Mouse (Mus musculus) right cerebral cortex, adult 18-20 months (tissue): ENCODE results near the gene Gm10799.
A peak's percentile ranks its signal among the peaks of the same experiment; 100 is the strongest.
"Not testable (repeated sequence)": the region's sequence is repeated elsewhere in the genome, so short reads cannot be mapped to it uniquely, and the experiment has no call there.

Experiments used
- DNase-seq: peaks from one replicate; pipeline ENCODE4 v3.0.0; 2022; ENCODE audit warnings: mixed read lengths

The Gm10799 gene

DNA sequence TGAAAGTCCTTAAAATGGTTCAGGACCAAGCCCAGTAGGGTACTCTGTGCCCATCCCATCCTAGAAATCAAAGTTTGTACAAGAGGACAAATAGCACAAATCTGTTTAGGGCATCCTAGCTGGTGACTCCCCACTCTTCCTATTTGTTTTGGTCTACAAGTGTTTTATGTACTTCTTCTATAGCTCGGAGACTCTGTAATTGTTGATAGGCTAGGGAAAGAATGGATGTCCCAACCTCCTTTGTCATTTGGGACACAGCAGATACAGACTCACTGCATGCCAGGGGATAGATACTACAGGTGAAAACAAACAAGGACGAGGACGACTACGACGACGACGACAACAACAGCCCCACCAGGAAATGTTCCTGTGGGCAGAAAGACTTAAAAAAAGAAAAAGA is at the start of gene Gm10799:
Gm10799 (minus strand) TSS at position 101 of the 400 bp plus-strand sequence.
- DNase-seq: not testable (repeated sequence)

DNA sequence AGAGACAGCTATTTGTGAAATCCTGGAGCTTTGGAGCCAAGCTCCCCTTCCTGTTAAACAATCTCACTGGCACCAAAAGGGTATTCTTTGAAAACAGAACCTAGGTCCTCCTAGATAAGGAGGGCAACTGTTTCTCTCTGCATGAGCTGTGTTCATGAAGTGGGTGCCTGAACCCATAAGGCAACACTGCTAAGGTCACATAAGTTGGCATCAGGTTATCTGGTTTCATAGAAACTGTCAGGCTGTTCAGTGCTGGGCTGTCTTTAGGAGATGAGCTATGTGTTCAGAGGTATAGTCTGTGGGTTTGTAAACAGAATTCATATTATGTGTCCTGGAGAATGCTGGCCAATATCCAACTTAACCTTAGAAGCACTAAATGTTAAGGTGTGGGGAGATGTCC is 48.8 kb upstream of the Gm10799 start:
- not testable (repeated sequence) for DNase-seq

DNA sequence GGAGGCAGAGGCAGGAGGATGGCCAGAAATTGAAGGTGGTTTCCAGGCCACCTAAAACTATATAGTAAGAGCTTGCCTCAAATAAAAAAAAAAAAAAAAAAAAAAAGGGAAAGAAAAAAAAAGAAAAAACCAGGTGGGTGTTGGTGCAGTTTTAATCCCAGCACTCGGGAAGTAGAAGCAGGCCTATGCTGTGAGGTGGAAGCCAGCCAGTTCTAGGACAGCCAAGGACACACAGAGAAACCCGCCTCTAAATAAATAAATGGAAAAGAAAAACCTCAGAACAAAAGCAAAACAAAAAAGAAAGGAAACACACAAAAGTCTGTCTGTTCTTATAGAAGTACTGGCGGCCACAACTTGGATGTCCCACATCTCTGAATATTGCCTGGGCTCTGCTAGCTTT is 46.5 kb upstream of the Gm10799 start:
- DNase-seq: no peak

DNA sequence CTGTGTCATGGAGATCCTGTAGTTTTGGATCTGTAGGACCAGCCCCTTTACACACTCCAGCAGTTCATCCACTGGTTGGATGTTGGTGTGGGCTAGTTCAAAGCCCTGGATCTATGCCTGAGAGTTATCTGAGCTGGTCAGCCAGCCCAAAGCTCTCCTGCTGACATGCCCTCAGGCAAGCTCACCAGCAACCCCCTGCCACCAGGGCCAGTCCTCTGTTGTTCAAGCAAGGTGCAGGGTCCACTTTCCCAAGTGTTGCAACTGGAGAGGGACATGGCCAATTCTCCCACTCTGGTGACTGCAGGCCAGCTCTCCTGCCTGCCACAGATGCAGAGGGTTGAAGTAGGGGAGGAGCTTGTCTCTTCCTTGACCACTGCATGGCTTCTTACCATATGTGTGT is 45.2 kb upstream of the Gm10799 start:
- DNase-seq: not testable (repeated sequence)

- not testable (repeated sequence) for DNase-seq
Measured at GRCm38 (mm10) chr2:104111170-104111797, 42.9 kb upstream of the Gm10799 start.

- DNase-seq: no peak
Measured at GRCm38 (mm10) chr2:104110031-104110430, 41.7 kb upstream of the Gm10799 start.

GRCm38 (mm10) chr2:104109528-104109927 is 41.2 kb upstream of the Gm10799 start:
- DNase-seq: no peak

GRCm38 (mm10) chr2:104109021-104109420 is 40.7 kb upstream of the Gm10799 start:
- not testable (repeated sequence) for DNase-seq

DNA sequence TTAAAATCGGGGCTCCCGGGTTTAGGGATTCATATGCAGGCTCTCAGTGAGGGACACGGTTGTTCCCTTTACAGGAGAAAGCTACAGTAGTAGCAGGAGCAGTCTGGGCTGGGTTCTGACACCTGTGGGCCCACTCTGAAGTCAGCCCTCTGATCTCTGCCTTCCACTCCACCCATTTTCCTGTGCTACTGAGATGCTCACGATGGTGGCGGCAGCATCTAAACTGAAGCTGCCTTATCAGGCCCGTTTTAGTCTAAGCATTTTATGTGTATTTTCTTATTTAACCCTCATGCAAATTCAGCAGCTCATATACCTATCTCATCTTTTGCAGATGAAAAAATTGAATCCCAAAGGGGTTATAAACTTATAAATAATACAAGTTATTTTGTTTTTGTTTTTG is 36.5 kb upstream of the Gm10799 start:
- DNase-seq: no peak

DNA sequence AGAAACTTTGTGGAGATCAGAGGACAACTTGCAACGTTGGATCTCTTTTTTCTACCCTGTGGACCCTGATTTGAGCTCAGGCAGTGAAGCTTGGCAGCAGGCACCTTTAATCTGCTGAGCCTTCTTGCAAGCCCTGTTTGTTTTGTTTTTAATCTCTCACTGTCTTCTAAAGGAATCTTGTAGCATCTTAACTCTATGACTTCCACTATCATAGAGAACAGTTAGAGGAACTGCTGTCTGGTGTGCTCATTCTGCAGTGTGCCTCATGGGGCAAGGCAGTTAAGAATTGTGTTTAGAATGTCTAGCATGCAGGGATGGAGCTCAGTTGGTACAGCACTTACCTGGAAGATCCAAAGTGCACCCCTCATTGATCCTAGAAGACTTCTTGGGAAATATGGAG is 31.6 kb upstream of the Gm10799 start:
- no peak for DNase-seq

DNA sequence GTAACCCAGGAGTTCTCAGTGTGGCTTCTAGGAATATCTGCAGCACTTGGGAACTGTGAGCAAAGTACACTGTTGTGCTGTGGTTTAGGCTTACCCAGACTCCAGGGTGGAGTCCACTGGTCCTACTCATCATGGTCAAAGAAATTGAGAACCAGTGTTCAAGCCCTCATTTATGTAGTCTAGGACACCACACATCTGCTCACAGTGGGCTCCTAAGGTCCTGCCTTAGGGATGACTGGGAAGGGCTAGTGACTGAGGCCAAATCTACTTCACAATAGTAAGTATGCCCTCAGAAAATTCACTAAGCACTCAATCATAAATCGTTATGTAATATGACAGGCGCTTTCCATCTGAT is 30.9 kb upstream of the Gm10799 start:
- no peak for DNase-seq

GRCm38 (mm10) chr2:104098529-104099230 is 30.3 kb upstream of the Gm10799 start:
- DNase-seq: no peak

DNA sequence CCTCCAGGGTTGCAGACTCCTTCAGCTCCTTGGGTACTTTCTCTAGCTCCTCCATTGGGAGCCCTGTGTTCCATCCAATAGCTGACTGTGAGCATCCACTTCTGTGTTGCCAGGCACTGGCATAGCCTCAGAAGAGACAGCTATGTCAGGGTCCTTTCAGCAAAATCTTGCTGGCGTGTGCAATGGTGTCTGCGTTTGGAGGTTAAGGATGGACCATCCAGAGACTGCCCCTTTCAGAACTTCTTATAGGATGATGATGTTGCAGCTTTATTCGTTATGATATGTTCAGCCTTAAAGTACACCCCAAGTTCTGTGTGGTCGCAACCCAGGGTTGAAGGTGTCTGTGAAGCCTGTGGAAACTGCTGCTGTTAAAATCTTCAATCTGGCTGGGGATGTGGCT is 29.0 kb upstream of the Gm10799 start:
- DNase-seq: not testable (repeated sequence)

GRCm38 (mm10) chr2:104096796-104097195 is 28.4 kb upstream of the Gm10799 start:
- DNase-seq: not testable (repeated sequence)

DNA sequence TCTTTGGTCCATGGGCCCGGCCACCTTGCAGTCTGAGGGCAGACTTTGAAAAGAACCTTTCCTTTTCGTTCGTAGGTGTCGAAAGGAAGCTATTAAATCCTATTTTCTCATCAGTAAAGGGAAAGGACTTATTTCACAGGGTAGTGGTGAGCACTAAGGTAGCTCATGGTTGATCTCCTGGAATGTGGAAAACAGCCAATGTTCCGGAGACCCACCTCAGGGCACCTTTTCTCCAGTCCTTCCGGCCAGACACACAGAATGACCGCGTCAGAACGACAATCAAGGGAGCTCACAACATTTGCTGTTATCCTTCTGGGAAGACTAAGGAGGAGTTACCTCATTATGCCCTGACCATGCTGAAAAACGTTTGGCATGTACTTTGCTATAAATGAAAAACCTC is 27.9 kb upstream of the Gm10799 start:
- DNase-seq: no peak

GRCm38 (mm10) chr2:104095741-104096213 is 27.4 kb upstream of the Gm10799 start, which contains the start of gene Cd59a:
TSS of gene Cd59a (plus strand) at chr2:104095801.
- DNase-seq: peak; percentile 54

- DNase-seq: no peak
Measured at GRCm38 (mm10) chr2:104093305-104093704, 25.0 kb upstream of the Gm10799 start.

DNA sequence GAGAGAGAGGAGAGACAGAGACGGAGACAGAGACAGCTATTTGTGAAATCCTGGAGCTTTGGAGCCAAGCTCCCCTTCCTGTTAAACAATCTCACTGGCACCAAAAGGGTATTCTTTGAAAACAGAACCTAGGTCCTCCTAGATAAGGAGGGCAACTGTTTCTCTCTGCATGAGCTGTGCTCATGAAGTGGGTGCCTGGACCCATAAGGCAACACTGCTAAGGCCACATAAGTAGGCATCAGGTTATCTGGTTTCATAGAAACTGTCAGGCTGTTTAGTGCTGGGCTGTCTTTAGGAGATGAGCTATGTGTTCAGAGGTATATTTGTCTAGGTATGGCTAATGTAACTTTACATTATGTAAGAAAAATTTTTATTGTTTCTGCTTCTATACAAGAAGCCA is 19.2 kb upstream of the Gm10799 start:
- not testable (repeated sequence) for DNase-seq

- DNase-seq: not testable (repeated sequence)
Measured at GRCm38 (mm10) chr2:104084027-104084426, 15.7 kb upstream of the Gm10799 start.

DNA sequence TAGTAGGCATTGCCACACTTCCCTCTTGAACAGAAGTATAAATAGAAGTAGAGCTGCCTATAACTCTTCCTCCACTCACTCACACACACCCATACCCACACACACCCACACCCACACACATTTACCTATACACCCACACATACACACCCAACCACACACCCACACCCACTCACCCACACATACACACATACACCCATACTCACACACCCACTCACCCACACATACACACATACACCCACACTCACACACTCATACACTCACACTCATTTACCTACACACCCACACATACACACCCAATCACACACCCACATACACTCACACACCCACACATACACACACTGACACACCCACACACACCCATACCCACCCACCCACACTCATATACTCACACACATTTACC is 14.1 kb upstream of the Gm10799 start:
- DNase-seq: no peak

- not testable (repeated sequence) for DNase-seq
Measured at GRCm38 (mm10) chr2:104081436-104082050, 13.2 kb upstream of the Gm10799 start.

DNA sequence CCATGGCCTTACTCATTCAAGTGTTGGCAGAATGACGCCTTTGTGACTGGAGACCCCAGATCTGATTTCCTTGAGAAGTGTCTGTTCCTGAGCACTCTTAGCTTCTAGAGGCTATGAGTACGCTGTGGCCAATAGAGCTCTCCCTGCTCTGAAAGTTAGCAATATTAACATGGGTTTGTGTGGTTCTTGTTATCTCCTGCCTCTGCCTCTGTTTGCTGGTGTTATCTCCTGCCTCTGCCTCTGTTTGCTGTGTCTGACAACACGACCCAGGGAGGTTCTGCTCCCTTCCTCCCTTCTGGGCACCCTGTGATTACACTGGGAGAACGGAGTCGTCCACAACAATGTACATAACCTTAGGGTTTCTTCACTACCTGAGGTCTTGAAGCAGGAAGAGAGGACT is 9.9 kb upstream of the Gm10799 start:
- DNase-seq: not testable (repeated sequence)

DNA sequence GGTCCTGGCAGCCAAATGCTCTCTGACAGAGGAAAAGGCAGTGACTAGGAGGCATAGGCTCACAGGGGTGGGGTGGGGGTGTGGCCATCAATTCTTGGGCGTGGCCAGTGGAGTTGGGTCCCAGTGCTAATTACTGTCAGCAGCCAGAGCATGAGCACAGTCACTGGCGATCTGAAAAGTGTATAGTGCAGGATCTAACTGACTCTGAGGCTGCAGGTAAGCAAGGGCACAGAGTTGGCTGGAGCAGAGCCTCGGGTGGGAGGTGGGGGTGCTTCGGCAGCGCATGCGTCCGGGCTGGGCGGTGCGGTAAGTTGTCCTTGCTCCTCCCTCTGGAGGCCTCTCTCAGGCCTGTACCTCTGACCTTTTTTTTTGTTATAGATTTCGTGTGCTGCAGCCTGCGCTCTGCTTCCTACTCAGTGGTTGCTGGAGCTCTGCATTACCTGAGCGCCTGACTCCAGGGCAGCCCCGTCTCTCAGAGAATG is 1.4 kb upstream of the Gm10799 start, which contains the start of gene Cd59b:
Cd59b (plus strand) TSS at position 146 of the 482 bp plus-strand sequence.
- DNase-seq: no peak

DNA sequence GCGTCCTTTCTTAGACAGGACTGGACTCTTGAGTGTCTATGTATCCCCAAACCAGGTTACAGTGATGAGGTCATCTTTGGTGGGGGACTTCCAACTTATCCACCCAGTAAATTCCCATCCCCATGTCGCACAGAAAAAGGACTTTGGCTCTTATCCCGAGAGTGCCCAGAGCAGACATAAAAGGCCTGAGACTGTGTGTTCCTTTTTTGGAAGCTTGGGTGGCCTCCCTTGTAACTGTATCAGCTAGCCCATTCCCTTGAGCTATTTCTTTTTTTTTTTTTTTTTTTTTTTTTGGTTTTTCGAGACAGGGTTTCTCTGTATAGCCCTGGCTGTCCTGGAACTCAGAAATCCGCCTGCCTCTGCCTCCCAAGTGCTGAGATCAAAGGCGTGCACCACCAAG is 2.8 kb downstream of the Gm10799 start, which contains the start of gene Gm10912:
Gm10912 (plus strand) TSS at position 301 of the 400 bp plus-strand sequence.
- DNase-seq: not testable (repeated sequence)
